Mouse (Mus musculus) ES-E14 (cell line): ENCODE results near the gene Slc1a2. TPM values are rescaled to one million over a fixed set of nuclear protein-coding genes. Genes with fewer than 3 reads are reported as not detected.
A peak's percentile ranks its signal among the peaks of the same experiment; 100 is the strongest.

Experiments used
- DNase-seq: peaks from one replicate; pipeline ENCODE4 v3.0.0-alpha.2; 2013; ENCODE audit warnings: low read depth, low spot score
- H3K27ac ChIP-seq: 2 replicates; pipeline ENCODE4 v1.5.1; 2012; ENCODE audit warnings: low read depth, mild to moderate bottlenecking, low read length, moderate library complexity, mixed read lengths; ENCODE audit not compliant: poor library complexity, insufficient read depth, severe bottlenecking
- H3K36me3 ChIP-seq: 2 replicates; pipeline ENCODE4 v1.6.1; 2012; ENCODE audit warnings: mild to moderate bottlenecking, low read length, moderate library complexity, mixed read lengths; ENCODE audit not compliant: control insufficient read depth, poor library complexity, insufficient read depth, severe bottlenecking
- H3K4me1 ChIP-seq, 2 experiments: fragments of 150-350 bp in 1 of 2; sonication (generic) in 1 of 2; 2 replicates each; pipeline ENCODE4 v1.6.1; 2012; ENCODE audit warnings: low read length in 2 of 2, mild to moderate bottlenecking in 1 of 2, mixed read lengths in 1 of 2; ENCODE audit not compliant: control insufficient read depth in 2 of 2, insufficient read depth in 2 of 2, poor library complexity in 1 of 2
- H3K4me3 ChIP-seq, 2 experiments: fragments of 150-350 bp in 1 of 2; sonication (generic) in 1 of 2; 2 replicates each; pipeline ENCODE4 v1.5.1; 2012; ENCODE audit warnings: low read length in 2 of 2, low read depth in 1 of 2, mild to moderate bottlenecking in 1 of 2, mixed read lengths in 1 of 2; ENCODE audit not compliant: insufficient read depth in 1 of 2, poor library complexity in 1 of 2, severe bottlenecking in 1 of 2
- H3K9ac ChIP-seq: 2 replicates; pipeline ENCODE4 v1.6.1; 2012; ENCODE audit warnings: low read depth, mild to moderate bottlenecking, low read length, mixed read lengths; ENCODE audit not compliant: poor library complexity, insufficient read depth, severe bottlenecking
- H3K9me3 ChIP-seq: fragments of 150-350 bp; sonication (generic); 2 replicates; pipeline ENCODE4 v1.6.1; 2012; ENCODE audit warnings: low read depth, mild to moderate bottlenecking, low read length; ENCODE audit not compliant: control insufficient read depth, insufficient read depth
- CHD2 ChIP-seq: IDR thresholded peaks from 2 replicates; pipeline ENCODE4 v1.6.1; 2014; ENCODE audit warnings: mild to moderate bottlenecking, low read depth, low read length, inconsistent platforms
- HCFC1 ChIP-seq: IDR thresholded peaks from 2 replicates; pipeline ENCODE4 v1.6.1; 2012; ENCODE audit warnings: low read length, inconsistent platforms, borderline replicate concordance; ENCODE audit not compliant: insufficient read depth
- MAFK ChIP-seq: IDR thresholded peaks from 2 replicates; pipeline ENCODE4 v1.6.1; 2014; ENCODE audit warnings: mild to moderate bottlenecking, low read depth, low read length, inconsistent platforms; ENCODE audit not compliant: insufficient read depth
- ZC3H11A ChIP-seq: IDR thresholded peaks from 2 replicates; pipeline ENCODE4 v1.6.1; 2012; ENCODE audit warnings: low read depth, mild to moderate bottlenecking, inconsistent platforms, low read length, borderline replicate concordance
- ZNF384 ChIP-seq: IDR thresholded peaks from 2 replicates; pipeline ENCODE4 v1.6.1; 2012; ENCODE audit warnings: low read depth, low read length, inconsistent platforms
- in situ Hi-C, 2 experiments: fragments of 600-800 bp; cut with MboI; formaldehyde crosslinking; loops; one replicate each; pipeline ENCODE4 v1.15.1; 2025; ENCODE audit warnings: low sequenced_read_pairs in 2 of 2, inconsistent platforms in 1 of 2; ENCODE audit not compliant: unreplicated experiment in 2 of 2
- total RNA-seq: library from RNA; depleted of rRNA; stranded (reverse); fragments of 300-350 nt; gene quantifications from 2 replicates; pipeline ENCODE4 v1.2.3, GENCODE M21; 2012

Gene Slc1a2
- total RNA-seq, 1 experiment = 0.40 TPM

DNA sequence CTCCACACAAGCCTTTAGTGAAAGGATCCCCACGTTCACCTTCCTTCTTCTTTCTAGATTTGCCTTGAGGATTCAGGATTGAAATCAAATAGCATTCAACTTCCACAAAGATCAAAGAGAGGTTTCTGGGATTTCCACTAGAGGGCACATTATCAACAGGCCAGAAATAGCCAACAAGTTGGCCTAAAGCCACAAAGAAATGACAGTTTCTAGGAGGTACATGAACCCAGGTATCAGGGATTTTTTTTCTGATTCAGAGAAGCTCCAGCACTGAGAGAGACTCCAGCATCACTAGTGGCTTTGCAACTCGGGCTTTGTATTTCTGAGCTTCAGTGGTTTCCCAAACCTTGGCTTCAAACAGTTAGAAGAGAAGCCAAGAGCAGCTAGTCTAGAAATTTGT lies 145.7 kb downstream of the Slc1a2 start:
- in situ Hi-C loops = no loop called here
- TF ChIP-seq MAFK = no peak
- no peak for TF ChIP-seq CHD2
- TF ChIP-seq HCFC1 = no peak
- TF ChIP-seq ZC3H11A = 0 out of 2 replicates have a peak, but pooled peaks have one; percentile 14
- no peak for TF ChIP-seq ZNF384
- no peak overlapping the region for H3K4me3 ChIP-seq
- H3K36me3 ChIP-seq = no peaks in the 10 kb centered on the region
- DNase-seq = no peak
- H3K4me1 ChIP-seq = no peaks in the 10 kb centered on the region
- no peak overlapping the region for H3K27ac ChIP-seq
- no peak overlapping the region for H3K9ac ChIP-seq
- H3K9me3 ChIP-seq = no peaks in the 10 kb centered on the region

DNA sequence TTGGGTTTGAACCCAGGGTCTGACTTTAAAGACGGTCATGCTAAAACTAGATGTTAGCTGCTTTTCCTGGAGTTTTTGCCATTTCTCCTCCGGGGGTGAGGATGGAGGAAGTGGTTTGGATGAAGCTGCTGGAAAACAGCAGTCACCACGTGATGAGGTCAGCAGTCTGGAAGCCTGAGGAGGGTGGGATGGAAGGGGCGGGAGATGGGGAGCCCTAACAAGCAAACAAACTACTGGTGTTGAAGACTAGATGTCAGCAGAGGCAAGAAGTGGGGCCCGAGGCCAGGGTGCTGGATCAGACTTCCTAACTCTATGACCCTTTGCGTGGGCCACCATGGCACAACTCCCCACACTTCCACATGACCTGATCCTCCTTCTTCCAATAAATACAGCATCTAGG lies 146.8 kb downstream of the Slc1a2 start:
- no peak for DNase-seq
- Histone ChIP-seq H3K9ac (no peak overlapping the region), H3K4me1 (no peaks in the 10 kb centered on the region), H3K4me3 (no peak overlapping the region), H3K9me3 (no peaks in the 10 kb centered on the region), H3K27ac (no peak overlapping the region), H3K36me3 (no peaks in the 10 kb centered on the region)
- in situ Hi-C loops = no loop called here
- TF ChIP-seq MAFK = no peak
- TF ChIP-seq ZNF384 = no peak
- TF ChIP-seq HCFC1 = no peak
- no peak for TF ChIP-seq ZC3H11A
- TF ChIP-seq CHD2 = no peak

DNA sequence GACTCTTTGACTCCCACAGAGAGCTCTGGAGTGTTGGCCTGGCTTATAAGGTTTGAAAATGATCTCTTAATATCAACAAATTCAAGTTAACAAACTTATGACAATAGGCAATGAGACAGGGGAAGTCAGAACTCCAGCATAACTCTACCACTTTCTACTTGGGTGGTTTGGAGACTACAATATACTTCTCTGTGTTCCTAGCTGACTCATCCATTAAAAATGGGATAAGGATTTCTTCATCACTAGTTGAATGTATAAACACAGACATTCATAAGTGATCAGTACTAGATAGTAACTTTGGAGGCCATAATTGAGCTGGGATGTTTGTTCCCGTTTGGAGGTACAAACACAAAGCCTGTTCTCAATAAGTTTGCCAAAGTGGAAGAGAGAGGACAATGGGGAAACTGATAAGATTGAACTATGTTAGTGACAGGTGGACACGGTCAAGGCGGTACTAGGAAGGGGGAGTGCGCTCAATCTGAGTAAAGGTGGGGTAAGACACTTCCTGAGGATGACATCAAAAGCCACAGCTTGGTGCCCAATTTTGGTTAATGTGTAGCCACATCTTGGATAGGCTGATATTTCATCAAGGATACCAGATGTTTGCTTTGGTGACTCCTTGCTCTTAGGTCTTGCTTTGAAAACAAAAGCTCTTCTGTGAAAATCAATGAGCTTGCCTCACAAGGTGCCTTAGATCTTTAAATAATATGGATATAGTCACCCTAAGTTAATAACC lies 147.5 kb downstream of the Slc1a2 start:
- Histone ChIP-seq H3K27ac (no peak overlapping the region), H3K4me3 (no peak overlapping the region), H3K9ac (no peak overlapping the region), H3K4me1 (no peaks in the 10 kb centered on the region), H3K36me3 (no peaks in the 10 kb centered on the region), H3K9me3 (no peaks in the 10 kb centered on the region)
- no peak for TF ChIP-seq MAFK
- TF ChIP-seq CHD2 = no peak
- no peak for TF ChIP-seq ZNF384
- no peak for TF ChIP-seq HCFC1
- TF ChIP-seq ZC3H11A = no peak
- in situ Hi-C loops = no loop called here
- DNase-seq = no peak

DNA sequence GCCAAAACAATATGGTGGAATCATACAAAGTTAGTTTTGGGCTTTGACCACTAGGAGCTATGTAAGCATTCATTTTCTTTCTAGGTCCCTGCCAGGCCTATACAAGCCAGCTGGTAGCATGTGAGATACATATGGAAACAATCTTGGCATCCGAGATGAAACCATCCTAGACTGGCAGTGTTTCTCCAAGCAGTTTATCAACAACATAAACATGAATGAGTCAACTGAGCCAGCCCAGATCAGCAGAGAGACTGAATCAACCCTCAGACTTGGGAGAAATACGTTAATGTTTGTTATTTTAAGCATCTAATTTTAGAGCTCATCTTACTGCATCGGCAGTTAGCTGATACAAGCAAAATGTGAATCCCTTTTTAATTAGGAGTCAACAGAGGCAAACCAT lies 149.2 kb downstream of the Slc1a2 start:
- in situ Hi-C loops = no loop called here

More for the DNA sequence above, 149.2 kb downstream of the Slc1a2 start:
- no peak overlapping the region for H3K4me3 ChIP-seq
- no peak overlapping the region for H3K27ac ChIP-seq
- DNase-seq = no peak
- no peaks in the 10 kb centered on the region for H3K9me3 ChIP-seq
- H3K36me3 ChIP-seq = no peaks in the 10 kb centered on the region
- TF ChIP-seq ZC3H11A (no peak), MAFK (no peak), HCFC1 (no peak), CHD2 (no peak), ZNF384 (no peak)
- H3K4me1 ChIP-seq = no peaks in the 10 kb centered on the region
- no peak overlapping the region for H3K9ac ChIP-seq
